Mouse (Mus musculus): ENCODE data around the gene Fam160a1. TPM values are rescaled to one million over a fixed set of nuclear protein-coding genes. Genes with fewer than 3 reads are reported as not detected.

Gene Fam160a1
- polyA plus RNA-seq, 1 experiment from 2014 or later, result 3.0 TPM

DNA sequence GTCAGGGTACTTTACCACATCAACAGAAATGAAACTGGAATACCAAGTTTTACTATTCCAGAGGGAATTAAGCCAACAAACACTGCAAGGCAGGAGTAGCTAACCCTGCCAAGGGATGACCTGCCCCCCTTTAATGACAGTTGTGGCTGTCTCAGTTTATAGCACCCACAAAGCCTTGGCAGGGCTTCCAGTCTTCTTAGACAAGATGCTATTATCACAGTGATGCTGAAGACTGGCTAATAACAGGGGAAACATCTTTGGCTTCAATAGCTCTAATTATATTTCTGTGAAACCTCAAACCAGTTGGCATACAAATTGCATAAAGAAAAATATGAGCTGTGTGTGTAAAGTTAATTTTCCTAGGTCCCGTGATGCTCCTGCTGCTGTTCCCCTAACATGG lies 29.2 kb upstream of the Fam160a1 start:
- ATAC-seq (ENCODE audit: low FRiP score, low read depth), result no peak

DNA sequence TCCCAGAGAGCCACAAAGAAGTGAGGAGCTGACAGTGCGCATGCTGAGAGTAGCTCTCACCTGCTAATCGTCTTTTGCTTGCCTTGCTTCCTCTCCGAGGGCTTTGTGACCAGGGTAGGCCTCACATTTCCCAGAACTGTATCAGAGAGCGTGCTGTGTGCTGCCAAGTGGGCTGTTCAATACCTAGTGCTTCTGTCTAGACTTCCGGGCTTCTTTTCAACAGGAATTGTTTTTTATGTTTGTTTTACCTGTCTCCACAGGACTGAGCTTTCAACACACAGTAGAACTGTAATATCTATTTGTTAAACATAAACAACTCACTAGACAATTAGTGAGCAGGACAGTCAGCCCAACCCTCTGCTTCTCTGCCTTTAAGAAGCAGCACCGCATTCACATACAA lies 28.2 kb upstream of the Fam160a1 start:
- no peaks in the 10 kb centered on the region for H3K27me3 ChIP-seq
- H3K4me2 ChIP-seq (replicated peaks), result no peak overlapping the region
- no peak overlapping the region for H3K27ac ChIP-seq
- H3K4me1 ChIP-seq, result peaks cover 18% of the 10 kb centered on the region
- no peaks in the 10 kb centered on the region for H3K36me3 ChIP-seq
- 80% methylated on average over 6 of the region's 6 CpGs for WGBS
- H3K4me3 ChIP-seq, result no peak overlapping the region
- H3K9me3 ChIP-seq, result 0 out of 2 replicates have a peak, but pooled peaks cover 5% of the 10 kb centered on the region
- no peak for ATAC-seq (ENCODE audit: low FRiP score, low read depth)
- no peak overlapping the region for H3K9ac ChIP-seq

More for the DNA sequence above, 29.2 kb upstream of the Fam160a1 start:
- Histone ChIP-seq H3K4me1 (peaks cover 18% of the 10 kb centered on the region), H3K27ac (no peak overlapping the region), H3K36me3 (no peaks in the 10 kb centered on the region), H3K9ac (no peak overlapping the region), H3K9me3 (0 out of 2 replicates have a peak, but pooled peaks cover 5% of the 10 kb centered on the region), H3K27me3 (no peaks in the 10 kb centered on the region), H3K4me3 (no peak overlapping the region), H3K4me2 (replicated peaks) (no peak overlapping the region)
- WGBS, result 63% methylated on average over 1 of the region's 1 CpGs

DNA sequence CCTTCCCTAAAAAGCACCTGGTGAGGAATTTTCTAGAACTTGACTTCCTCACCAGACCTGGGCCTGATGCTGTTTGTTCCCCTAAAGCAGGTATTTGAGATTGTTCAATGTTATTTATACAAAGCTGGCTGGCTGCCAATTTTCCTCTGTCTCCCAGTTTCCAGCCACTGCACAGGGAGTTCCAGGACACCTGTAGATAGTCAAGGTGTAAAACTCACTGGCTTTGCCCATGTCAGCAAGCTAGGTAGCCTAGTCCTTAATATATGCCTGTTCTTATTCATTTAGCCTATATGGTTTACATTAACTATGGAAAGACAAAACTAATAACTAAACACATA lies 25.8 kb upstream of the Fam160a1 start:
- Histone ChIP-seq H3K4me2 (replicated peaks) (peak overlapping the region; percentile 44), H3K36me3 (no peaks in the 10 kb centered on the region), H3K27me3 (no peaks in the 10 kb centered on the region), H3K4me1 (peaks cover 18% of the 10 kb centered on the region), H3K9ac (no peak overlapping the region), H3K27ac (peak overlapping the region; percentile 89), H3K9me3 (0 out of 2 replicates have a peak, but pooled peaks cover 5% of the 10 kb centered on the region), H3K4me3 (no peak overlapping the region)
- ATAC-seq (ENCODE audit: low FRiP score, low read depth), result 0 out of 2 replicates have a peak, but pooled peaks have one; percentile 14

DNA sequence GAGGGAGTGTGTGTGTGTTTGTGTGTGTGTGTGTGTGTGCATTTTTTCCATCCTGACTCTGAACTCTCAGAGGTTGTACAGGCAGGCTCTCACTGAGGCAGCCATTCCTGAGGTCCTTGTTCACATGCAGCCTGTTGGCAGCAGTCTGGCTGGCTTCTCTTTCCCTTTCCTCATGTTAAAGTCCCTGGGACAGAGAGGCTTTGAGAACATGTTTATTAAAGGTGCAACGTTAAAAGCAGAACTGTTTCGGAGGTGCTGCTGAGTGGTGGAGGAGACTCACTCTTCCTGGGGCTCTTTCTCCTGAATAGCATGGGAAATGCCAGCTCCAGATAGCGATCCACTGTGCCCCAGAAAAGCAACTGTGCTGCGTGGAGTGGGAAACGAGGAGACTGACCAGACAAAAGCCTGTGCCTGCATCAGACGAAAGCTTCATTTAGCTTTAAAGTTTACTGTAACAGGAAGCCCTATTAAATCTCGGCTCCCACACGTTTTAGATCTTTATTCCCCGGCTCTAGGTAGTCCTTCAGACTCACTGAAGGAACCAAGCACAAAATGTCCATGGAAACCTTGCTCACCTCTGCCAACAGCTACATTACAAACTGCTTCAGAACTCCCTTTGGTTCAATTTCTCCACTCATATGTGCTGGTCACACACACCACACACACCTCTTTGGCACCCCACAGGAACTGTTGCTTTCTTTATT lies 25.2 kb upstream of the Fam160a1 start:
- no peaks in the 10 kb centered on the region for H3K27me3 ChIP-seq
- peak; percentile 66; the same call in 1 of the 2 replicates for ATAC-seq (ENCODE audit: low FRiP score, low read depth)
- H3K27ac ChIP-seq, result peak overlapping the region; percentile 89
- peak overlapping the region; percentile 44 for H3K4me2 ChIP-seq (replicated peaks)
- peak overlapping the region; percentile 43; the same call in 1 of the 2 replicates for H3K9ac ChIP-seq
- H3K9me3 ChIP-seq, result 0 out of 2 replicates have a peak, but pooled peaks cover 5% of the 10 kb centered on the region
- no peaks in the 10 kb centered on the region for H3K36me3 ChIP-seq
- no peak overlapping the region for H3K4me3 ChIP-seq
- WGBS, result 14% methylated on average over 9 of the region's 9 CpGs
- H3K4me1 ChIP-seq, result peaks cover 18% of the 10 kb centered on the region

DNA sequence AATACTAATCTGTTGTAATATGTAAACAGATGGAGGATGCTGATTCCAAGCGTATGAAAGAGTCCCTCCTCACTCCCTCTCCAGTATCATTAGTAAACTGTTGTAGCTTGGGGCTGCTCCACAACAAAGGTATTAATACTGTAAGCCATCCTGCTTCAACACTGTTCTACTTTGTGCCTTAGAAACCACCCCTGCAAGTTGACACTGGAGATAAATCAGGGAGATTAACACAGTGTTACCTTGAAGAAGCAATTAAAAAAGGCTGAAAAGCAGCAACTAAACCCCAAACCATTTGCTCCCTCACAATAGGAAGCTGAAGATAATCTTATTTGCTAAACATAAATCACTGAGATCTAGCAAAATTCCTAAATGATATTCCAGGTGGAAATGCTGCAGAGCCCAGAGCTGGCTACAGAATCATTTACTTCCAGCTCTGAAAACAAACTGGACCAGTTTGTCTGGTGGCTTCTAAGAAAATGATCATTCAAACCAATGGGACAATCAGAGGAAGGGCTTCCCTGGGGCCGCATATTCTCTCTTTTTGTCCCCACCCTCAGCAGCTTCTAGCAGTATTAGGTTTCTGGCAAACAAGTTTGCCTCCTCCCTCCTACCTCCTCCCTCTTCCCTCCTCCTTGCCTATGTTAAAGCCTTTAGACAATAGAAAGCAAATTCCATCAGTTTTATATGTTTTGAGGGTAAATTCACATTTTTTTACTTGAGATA lies 24.5 kb upstream of the Fam160a1 start:
- Histone ChIP-seq H3K4me2 (replicated peaks) (peak overlapping the region; percentile 44), H3K36me3 (no peaks in the 10 kb centered on the region), H3K9ac (0 out of 2 replicates have a peak overlapping the region, but pooled peaks have one; percentile 43), H3K27ac (peak overlapping the region; percentile 89), H3K4me3 (no peak overlapping the region), H3K9me3 (0 out of 2 replicates have a peak, but pooled peaks cover 5% of the 10 kb centered on the region), H3K4me1 (peaks cover 18% of the 10 kb centered on the region), H3K27me3 (no peaks in the 10 kb centered on the region)
- 37% methylated on average over 2 of the region's 2 CpGs for WGBS
- ATAC-seq (ENCODE audit: low FRiP score, low read depth), result peak; percentile 42; the same call in 1 of the 2 replicates

DNA sequence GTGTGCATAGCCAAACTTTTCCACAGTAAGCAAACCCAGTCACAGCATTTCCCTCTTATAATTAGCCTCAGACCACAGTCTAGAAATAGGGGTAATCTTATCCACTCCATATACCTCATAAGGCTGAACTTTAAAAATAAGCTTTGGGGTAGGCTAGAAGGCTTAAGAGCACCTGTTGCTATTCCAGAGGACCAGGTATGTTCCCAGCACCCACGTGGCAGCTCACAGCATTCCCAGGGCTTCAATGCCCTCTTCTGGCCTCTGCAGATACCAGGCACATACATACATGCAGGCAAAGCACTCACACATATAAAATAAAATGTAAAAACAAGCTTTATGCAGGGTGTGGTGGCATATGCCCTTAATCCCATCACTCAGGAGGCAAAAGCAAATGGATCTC lies 16.5 kb upstream of the Fam160a1 start:
- H3K27me3 ChIP-seq, result no peaks in the 10 kb centered on the region
- no peak for ATAC-seq (ENCODE audit: low FRiP score, low read depth)
- peaks cover 16% of the 10 kb centered on the region; the same call in 1 of the 2 replicates for H3K4me1 ChIP-seq
- no peaks in the 10 kb centered on the region for H3K9me3 ChIP-seq
- no peak overlapping the region for H3K4me3 ChIP-seq
- WGBS, result 65% methylated on average over 1 of the region's 1 CpGs
- no peak overlapping the region for H3K9ac ChIP-seq
- no peaks in the 10 kb centered on the region for H3K36me3 ChIP-seq
- no peak overlapping the region for H3K27ac ChIP-seq
- no peak overlapping the region for H3K4me2 ChIP-seq (replicated peaks)

DNA sequence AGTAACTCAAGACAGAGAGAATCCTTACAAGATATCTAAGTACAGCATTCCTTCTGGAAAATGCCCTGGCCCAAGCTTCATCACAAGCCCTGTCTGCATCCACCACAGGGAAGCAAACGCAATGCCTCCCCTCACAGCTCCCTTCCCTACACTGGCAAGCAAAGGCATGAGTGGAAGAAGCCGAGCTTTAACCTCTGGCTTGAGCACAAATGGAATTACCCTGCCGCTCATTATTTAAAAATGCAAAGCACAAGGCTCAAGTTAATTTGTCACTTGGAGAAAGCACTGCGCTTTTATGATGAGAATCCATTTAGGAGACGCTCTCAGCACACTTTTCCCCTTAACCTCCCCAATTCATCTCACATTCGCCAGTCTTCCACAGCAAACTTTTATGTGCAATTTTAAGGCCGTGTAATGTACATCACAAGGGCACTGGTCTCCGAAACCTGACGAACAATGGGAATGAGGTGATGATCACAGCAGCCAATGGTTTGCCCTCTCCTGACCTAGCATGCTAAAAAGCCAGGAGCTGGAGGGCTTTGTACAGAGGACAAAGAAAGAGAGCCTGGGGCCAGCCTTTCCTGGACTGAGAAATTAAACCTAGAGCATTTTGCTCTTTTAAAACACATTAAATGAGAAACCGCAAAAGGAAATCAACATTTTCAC lies 15.5 kb upstream of the Fam160a1 start:
- Histone ChIP-seq H3K4me3 (no peak overlapping the region), H3K9me3 (no peaks in the 10 kb centered on the region)
- WGBS, result 52% methylated on average over 10 of the region's 10 CpGs

DNA sequence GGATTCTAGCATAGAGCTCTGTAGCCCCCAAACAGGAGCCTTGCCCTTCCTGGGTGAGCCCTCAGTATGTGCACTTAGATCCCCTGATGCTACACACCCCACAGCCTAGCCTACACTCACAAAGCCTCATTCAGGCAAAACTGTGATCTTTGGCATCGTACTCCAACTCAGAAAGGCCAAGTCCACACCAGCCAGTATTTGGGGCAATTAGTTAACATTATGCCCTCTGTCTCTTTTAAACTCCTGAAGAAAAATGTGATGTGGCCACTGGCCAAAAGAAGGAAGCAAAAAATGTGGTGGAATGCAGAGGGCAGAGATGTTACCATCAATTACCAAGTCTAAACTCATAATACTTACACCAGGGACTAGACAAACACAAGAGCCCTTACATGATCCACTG lies 14.7 kb upstream of the Fam160a1 start:
- Histone ChIP-seq H3K27ac (no peak overlapping the region), H3K9me3 (no peaks in the 10 kb centered on the region), H3K4me1 (peaks cover 19% of the 10 kb centered on the region; the same call in 1 of the 2 replicates), H3K4me2 (replicated peaks) (no peak overlapping the region), H3K9ac (no peak overlapping the region), H3K4me3 (no peak overlapping the region), H3K27me3 (no peaks in the 10 kb centered on the region), H3K36me3 (no peaks in the 10 kb centered on the region)
- no peak for ATAC-seq (ENCODE audit: low FRiP score, low read depth)
- WGBS, result 64% methylated on average over 1 of the region's 1 CpGs

More for the DNA sequence above, 15.5 kb upstream of the Fam160a1 start:
- ATAC-seq (ENCODE audit: low FRiP score, low read depth), result no peak
- Histone ChIP-seq H3K9ac (no peak overlapping the region), H3K27me3 (no peaks in the 10 kb centered on the region), H3K36me3 (no peaks in the 10 kb centered on the region), H3K27ac (0 out of 2 replicates have a peak overlapping the region, but pooled peaks have one; percentile 22), H3K4me2 (replicated peaks) (no peak overlapping the region), H3K4me1 (peaks cover 19% of the 10 kb centered on the region; the same call in 1 of the 2 replicates)

DNA sequence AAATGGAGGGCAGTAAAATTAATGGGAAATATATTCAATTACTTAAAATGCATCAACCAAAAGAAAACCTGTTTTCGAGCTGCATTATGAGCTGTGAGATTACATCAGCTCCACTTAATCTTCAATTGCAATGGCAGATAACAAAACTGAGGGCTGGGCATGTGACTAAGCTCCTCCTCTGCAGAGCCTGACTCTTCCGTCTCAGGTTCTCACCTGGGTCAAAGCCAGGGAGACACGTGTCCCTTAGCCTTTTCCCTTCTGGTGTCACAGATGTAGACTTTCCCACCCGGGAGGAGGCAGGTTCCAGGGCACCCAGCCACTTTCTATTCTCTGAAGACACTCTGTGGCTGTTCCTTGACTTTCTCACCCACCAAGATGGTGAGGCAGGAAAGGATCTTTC lies 12.0 kb upstream of the Fam160a1 start:
- Histone ChIP-seq H3K36me3 (no peaks in the 10 kb centered on the region), H3K27ac (no peak overlapping the region), H3K4me3 (no peak overlapping the region), H3K4me2 (replicated peaks) (no peak overlapping the region), H3K9me3 (no peaks in the 10 kb centered on the region), H3K9ac (no peak overlapping the region), H3K4me1 (peaks cover 19% of the 10 kb centered on the region; the same call in 1 of the 2 replicates), H3K27me3 (no peaks in the 10 kb centered on the region)
- no peak for ATAC-seq (ENCODE audit: low FRiP score, low read depth)
- WGBS, result 56% methylated on average over 4 of the region's 4 CpGs

DNA sequence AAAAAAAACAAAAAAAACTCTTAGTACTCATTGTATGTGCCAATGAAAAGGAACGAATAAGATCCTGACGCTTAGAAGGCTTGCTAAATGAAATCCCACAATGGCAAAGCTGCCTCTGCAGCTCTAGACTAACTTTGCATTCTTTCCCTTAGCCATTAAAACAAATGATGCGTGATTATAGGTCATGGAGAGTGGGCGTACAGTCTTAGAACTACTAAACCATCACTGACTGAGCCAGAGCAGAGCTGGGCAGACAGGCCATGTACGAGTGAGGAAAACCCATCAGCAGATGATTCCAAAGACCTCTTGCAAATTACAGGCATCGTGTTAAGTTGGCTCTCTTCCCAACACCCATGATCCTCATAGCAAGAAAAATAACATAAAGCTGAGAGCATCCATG lies 10.7 kb upstream of the Fam160a1 start:
- no peak for ATAC-seq (ENCODE audit: low FRiP score, low read depth)
- Histone ChIP-seq H3K27ac (no peak overlapping the region), H3K4me1 (peaks cover 17% of the 10 kb centered on the region; the same call in 1 of the 2 replicates), H3K9ac (no peak overlapping the region), H3K36me3 (no peaks in the 10 kb centered on the region), H3K27me3 (no peaks in the 10 kb centered on the region), H3K4me3 (no peak overlapping the region), H3K9me3 (no peaks in the 10 kb centered on the region), H3K4me2 (replicated peaks) (no peak overlapping the region)
- WGBS, result 69% methylated on average over 6 of the region's 6 CpGs

DNA sequence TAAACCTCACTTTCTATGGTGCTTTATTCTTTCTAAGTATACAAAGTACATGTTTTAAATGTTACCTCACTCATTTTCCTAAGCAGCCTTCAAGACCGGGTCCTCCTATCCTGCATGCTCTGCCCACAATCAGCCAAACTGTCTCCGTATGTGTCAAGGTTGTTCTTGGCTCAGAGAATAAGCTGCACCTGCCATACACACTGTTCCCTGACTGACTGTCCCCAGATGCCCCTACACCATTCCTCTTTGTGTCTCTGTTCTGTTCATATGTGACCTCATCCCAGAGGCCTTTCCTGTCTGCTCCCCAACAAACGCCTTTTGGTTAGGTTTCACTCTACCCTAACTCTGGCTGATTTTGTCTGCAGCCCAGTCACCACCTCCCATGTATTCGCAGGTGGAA lies 10.2 kb upstream of the Fam160a1 start:
- WGBS, result 63% methylated on average over 4 of the region's 4 CpGs
- H3K9me3 ChIP-seq, result no peaks in the 10 kb centered on the region
- no peaks in the 10 kb centered on the region for H3K27me3 ChIP-seq
- no peak overlapping the region for H3K4me2 ChIP-seq (replicated peaks)
- no peak overlapping the region for H3K9ac ChIP-seq
- H3K36me3 ChIP-seq, result no peaks in the 10 kb centered on the region
- no peak for ATAC-seq (ENCODE audit: low FRiP score, low read depth)
- peaks cover 12% of the 10 kb centered on the region; the same call in 1 of the 2 replicates for H3K4me1 ChIP-seq
- no peak overlapping the region for H3K4me3 ChIP-seq
- no peak overlapping the region for H3K27ac ChIP-seq
